Mouse (Mus musculus) adrenal gland, postnatal 36 days (tissue): ENCODE results near the gene Arhgap6. TPM values are rescaled to one million over a fixed set of nuclear protein-coding genes. Genes with fewer than 3 reads are reported as not detected.

ENCODE experiments used
- DNase-seq, 2 experiments: peaks; one replicate each; pipeline ENCODE4 v3.0.0; 2021; ENCODE audit warnings: mixed read lengths in 1 of 2
- total RNA-seq, 2 experiments: library from RNA; stranded (reverse); gene quantifications; 2 replicates each; pipeline ENCODE4 v1.2.3; 2021

Arhgap6 gene
- total RNA-seq, 2 experiments from 2014 or later: 2.1 to 2.5 TPM

- DNase-seq: no peak
Measured at GRCm38 (mm10) chrX:168980370-168980769, 185.5 kb downstream of the Arhgap6 start.

GRCm38 (mm10) chrX:169007066-169007465 is 212.2 kb downstream of the Arhgap6 start:
- DNase-seq: no peak

GRCm38 (mm10) chrX:169012701-169013100 is 217.8 kb downstream of the Arhgap6 start:
- no peak for DNase-seq

GRCm38 (mm10) chrX:169034390-169034789 is 239.5 kb downstream of the Arhgap6 start:
- DNase-seq: no peak

- DNase-seq: peak; percentile 74 to 80
Measured at GRCm38 (mm10) chrX:169036403-169037296, 241.8 kb downstream of the Arhgap6 start.

GRCm38 (mm10) chrX:169037401-169037800 is 242.5 kb downstream of the Arhgap6 start:
- no peak for DNase-seq

- DNase-seq: no peak
Measured at GRCm38 (mm10) chrX:169043872-169044271, 249.0 kb downstream of the Arhgap6 start.

GRCm38 (mm10) chrX:169047595-169047994 is 252.7 kb downstream of the Arhgap6 start:
- DNase-seq: no peak

- no peak for DNase-seq
Measured at GRCm38 (mm10) chrX:169049550-169049949, 254.7 kb downstream of the Arhgap6 start.

GRCm38 (mm10) chrX:169053907-169054476 is 259.1 kb downstream of the Arhgap6 start:
- no peak for DNase-seq

- DNase-seq: no peak
Measured at GRCm38 (mm10) chrX:169062555-169062954, 267.7 kb downstream of the Arhgap6 start.

- DNase-seq: no peak
Measured at GRCm38 (mm10) chrX:169065298-169065697, 270.4 kb downstream of the Arhgap6 start.

GRCm38 (mm10) chrX:169065922-169066321 is 271.0 kb downstream of the Arhgap6 start:
- no peak for DNase-seq

- DNase-seq: no peak
Measured at GRCm38 (mm10) chrX:169075020-169075419, 280.1 kb downstream of the Arhgap6 start.

GRCm38 (mm10) chrX:169081609-169082008 is 286.7 kb downstream of the Arhgap6 start:
- no peak for DNase-seq

GRCm38 (mm10) chrX:169085871-169086270 is 291.0 kb downstream of the Arhgap6 start:
- peak; percentile 69 to 75 for DNase-seq

GRCm38 (mm10) chrX:169089221-169089620 is 294.3 kb downstream of the Arhgap6 start:
- no peak for DNase-seq

GRCm38 (mm10) chrX:169094601-169095000 is 299.7 kb downstream of the Arhgap6 start:
- DNase-seq: no peak

- no peak for DNase-seq
Measured at GRCm38 (mm10) chrX:169095584-169095983, 300.7 kb downstream of the Arhgap6 start.

- no peak for DNase-seq
Measured at GRCm38 (mm10) chrX:169102665-169103064, 307.8 kb downstream of the Arhgap6 start.

- peak; percentile 1 to 17 for DNase-seq
Measured at GRCm38 (mm10) chrX:169106048-169106622, 311.2 kb downstream of the Arhgap6 start.

GRCm38 (mm10) chrX:169107372-169107771 is 312.5 kb downstream of the Arhgap6 start:
- no peak for DNase-seq

- DNase-seq: no peak
Measured at GRCm38 (mm10) chrX:169110031-169110430, 315.1 kb downstream of the Arhgap6 start.
